Mouse (Mus musculus): ENCODE results near the gene Olfr38. TPM values are rescaled to one million over a fixed set of nuclear protein-coding genes. Genes with fewer than 3 reads are reported as not detected.

The Olfr38 gene
- polyA plus RNA-seq (2015; fragmentation: Nextera tagmentation; extraction: Ambion mirVana): not detected in 2 replicates

DNA sequence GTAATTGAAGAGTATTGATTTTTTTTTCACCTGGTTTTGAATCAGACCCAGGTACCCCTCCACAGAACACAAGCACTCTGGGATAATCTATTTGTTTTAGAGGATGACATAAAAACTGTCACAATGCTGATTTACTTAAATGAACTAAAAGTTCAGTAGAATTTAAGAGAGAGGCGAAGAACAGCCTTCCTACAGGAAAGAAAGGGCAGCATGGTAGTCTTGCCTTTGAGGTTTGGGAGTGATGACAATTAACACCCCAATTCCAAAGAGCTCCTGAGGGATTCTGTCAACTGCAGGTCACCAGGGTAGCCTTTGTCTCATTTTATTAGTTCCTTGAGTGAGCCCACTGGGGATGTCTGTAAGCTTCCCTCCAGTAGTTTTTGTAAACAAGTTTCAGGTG, at the start of gene Olfr38:
Gene Olfr38 (plus strand): TSS at position 301 of the 400 bp plus-strand sequence.
- no peak within 1 kb of the TSS for H3K4me3 ChIP-seq (ENCODE audit: low read depth, low read length)
- H3K27ac ChIP-seq (ENCODE audit: low read length): no peak within 1 kb of the TSS
- no peak for ATAC-seq (ENCODE audit: low read depth)
- no peaks in the 10 kb centered on the region for H3K4me1 ChIP-seq (ENCODE audit: control insufficient read depth, low read depth, low read length)
- no peaks in the 10 kb centered on the region for H3K36me3 ChIP-seq (ENCODE audit: control insufficient read depth, insufficient read depth)
- H3K9ac ChIP-seq (ENCODE audit: low read depth, low read length): no peak within 1 kb of the TSS
- H3K27me3 ChIP-seq (ENCODE audit: control insufficient read depth, insufficient read depth, low read depth, low read length): no peaks in the 10 kb centered on the region
- 42% methylated on average over 1 of the region's 1 CpGs for WGBS (ENCODE audit: insufficient replicate concordance)
- no peaks in the 10 kb centered on the region for H3K9me3 ChIP-seq (replicated peaks; ENCODE audit: control insufficient read depth, low read length)
- no peak within 1 kb of the TSS for H3K4me2 ChIP-seq (ENCODE audit: low read depth, low read length)

DNA sequence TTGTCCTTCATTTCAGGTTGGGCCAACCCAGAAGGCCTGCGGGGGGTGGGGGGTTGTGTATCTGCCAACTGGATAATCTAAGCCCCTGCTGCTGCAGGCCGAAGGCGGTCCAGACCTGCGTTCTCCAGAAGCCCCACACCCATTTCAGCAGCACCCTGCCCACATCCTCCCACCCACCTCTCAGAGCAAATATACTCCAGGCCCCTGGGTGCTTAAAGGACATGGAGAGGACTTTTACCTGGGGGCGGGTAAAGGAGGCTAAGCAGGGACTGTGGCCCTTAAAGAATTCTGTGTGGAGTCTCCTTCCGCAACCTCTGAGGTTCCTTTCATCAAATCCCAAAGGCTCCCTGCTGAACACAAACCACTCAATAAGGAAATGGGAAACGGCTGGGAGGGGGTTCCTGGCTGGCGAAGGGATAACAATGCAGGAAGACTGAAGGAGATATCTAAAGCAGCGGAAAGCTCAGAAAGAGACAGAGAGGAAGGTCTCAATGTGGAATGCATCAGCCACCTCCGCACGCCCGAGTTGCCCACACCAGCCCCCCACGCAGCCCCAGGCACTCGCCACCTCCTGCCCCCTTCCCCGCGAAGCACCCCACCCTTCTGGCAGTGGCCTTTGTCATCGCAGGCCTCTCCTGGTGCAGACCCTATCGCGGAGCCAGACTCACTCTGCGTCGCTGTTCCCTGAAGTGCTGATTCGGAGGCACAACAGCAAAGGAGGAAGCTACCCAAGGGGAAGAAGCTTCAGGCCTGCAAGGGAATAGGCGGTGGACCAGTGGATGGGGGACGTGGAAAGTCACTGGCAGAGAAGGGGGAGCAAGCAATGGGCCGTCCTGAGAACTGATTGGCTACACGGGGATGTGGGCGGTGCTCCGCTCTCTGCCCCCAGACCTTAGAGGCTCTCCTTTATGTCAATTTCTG, 46.7 kb upstream of the Olfr38 start, which contains the start of gene Tcaf1:
Gene Tcaf1 (minus strand): TSS at position 798 of the 921 bp plus-strand sequence.
- WGBS (ENCODE audit: insufficient replicate concordance): 15% methylated on average over 28 of the region's 28 CpGs
- Histone ChIP-seq H3K4me3 (ENCODE audit: low read depth, low read length) (peak within 1 kb of the TSS; percentile 49), H3K9me3 (replicated peaks; ENCODE audit: control insufficient read depth, low read length) (no peaks in the 10 kb centered on the region), H3K36me3 (ENCODE audit: control insufficient read depth, insufficient read depth) (no peaks in the 10 kb centered on the region), H3K27ac (ENCODE audit: low read length) (no peak within 1 kb of the TSS), H3K4me2 (ENCODE audit: low read depth, low read length) (peak within 1 kb of the TSS; percentile 44), H3K9ac (ENCODE audit: low read depth, low read length) (no peak within 1 kb of the TSS), H3K4me1 (ENCODE audit: control insufficient read depth, low read depth, low read length) (no peaks in the 10 kb centered on the region), H3K27me3 (ENCODE audit: control insufficient read depth, insufficient read depth, low read depth, low read length) (no peaks in the 10 kb centered on the region)
- ATAC-seq (ENCODE audit: low read depth): peak; percentile 70

DNA sequence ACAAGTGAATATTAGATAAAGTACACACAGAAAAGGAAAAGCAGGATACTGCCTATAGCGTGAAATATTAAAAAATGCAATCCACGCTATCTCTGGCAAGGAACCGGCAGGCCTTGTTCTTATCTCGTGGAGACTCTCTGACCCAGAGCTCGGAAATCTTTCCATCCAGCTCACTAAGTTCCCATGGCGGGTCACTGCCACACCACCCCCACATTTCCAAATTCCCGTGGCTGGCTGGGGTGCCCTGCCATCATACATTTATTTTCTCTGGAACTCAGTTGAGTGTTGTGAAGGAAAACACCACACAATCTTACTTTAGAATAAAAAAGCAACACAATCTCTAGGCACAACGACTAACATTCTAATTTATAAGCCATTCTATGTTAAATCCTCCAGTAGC, 41.5 kb upstream of the Olfr38 start:
- WGBS (ENCODE audit: insufficient replicate concordance): 38% methylated on average over 8 of the region's 8 CpGs
- Histone ChIP-seq H3K36me3 (ENCODE audit: control insufficient read depth, insufficient read depth) (no peaks in the 10 kb centered on the region), H3K4me1 (ENCODE audit: control insufficient read depth, low read depth, low read length) (no peaks in the 10 kb centered on the region), H3K4me2 (ENCODE audit: low read depth, low read length) (no peak overlapping the region), H3K9me3 (replicated peaks; ENCODE audit: control insufficient read depth, low read length) (no peaks in the 10 kb centered on the region), H3K4me3 (ENCODE audit: low read depth, low read length) (no peak overlapping the region), H3K27me3 (ENCODE audit: control insufficient read depth, insufficient read depth, low read depth, low read length) (no peaks in the 10 kb centered on the region), H3K27ac (ENCODE audit: low read length) (no peak overlapping the region), H3K9ac (ENCODE audit: low read depth, low read length) (no peak overlapping the region)
- no peak for ATAC-seq (ENCODE audit: low read depth)

DNA sequence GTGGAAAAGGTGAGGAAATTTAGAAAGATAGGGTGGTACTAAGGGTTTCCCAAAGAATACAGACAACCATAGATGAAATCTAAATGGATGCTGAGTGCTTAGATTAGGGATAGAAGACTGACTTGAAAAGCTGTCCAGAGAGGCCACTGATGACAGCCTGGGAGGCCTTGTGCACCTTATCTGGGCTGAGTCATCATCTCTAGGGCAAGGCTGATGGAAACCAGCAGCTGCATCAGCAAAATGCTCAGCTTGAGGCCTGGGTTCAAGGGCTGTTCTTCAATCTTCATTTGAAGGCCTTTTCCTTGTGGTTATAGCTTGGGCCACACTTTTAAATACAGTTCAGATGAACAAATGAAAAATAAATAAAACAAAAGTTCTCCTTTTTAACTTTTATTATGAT, 38.2 kb upstream of the Olfr38 start:
- H3K27me3 ChIP-seq (ENCODE audit: control insufficient read depth, insufficient read depth, low read depth, low read length): no peaks in the 10 kb centered on the region
- H3K4me1 ChIP-seq (ENCODE audit: control insufficient read depth, low read depth, low read length): no peaks in the 10 kb centered on the region
- no peak for ATAC-seq (ENCODE audit: low read depth)
- no peak overlapping the region for H3K27ac ChIP-seq (ENCODE audit: low read length)
- H3K9ac ChIP-seq (ENCODE audit: low read depth, low read length): no peak overlapping the region
- no peak overlapping the region for H3K4me3 ChIP-seq (ENCODE audit: low read depth, low read length)
- H3K9me3 ChIP-seq (replicated peaks; ENCODE audit: control insufficient read depth, low read length): no peaks in the 10 kb centered on the region
- no peak overlapping the region for H3K4me2 ChIP-seq (ENCODE audit: low read depth, low read length)
- no peaks in the 10 kb centered on the region for H3K36me3 ChIP-seq (ENCODE audit: control insufficient read depth, insufficient read depth)

DNA sequence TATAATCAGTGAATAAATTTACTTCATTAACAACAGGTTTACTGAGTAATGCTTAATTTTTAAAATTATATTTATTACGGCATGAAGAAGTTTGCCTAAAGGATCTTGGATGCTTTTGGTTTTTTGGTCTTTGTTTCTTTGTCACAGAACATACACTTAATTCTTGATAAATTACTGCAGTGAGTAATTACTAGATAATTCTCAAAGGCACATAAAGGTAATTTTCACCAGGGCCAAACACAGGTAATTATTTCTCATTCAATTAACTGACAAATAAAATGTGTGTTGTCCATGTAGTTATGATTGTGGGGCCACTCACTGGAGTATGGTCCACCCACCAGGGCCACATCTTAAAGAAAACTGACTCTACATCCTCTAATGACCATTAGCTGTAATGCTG, 17.1 kb upstream of the Olfr38 start, which contains the start of gene Olfr453:
Gene Olfr453 (plus strand): TSS at position 301 of the 400 bp plus-strand sequence.
- H3K27ac ChIP-seq (ENCODE audit: low read length): no peak within 1 kb of the TSS
- no peaks in the 10 kb centered on the region for H3K9me3 ChIP-seq (replicated peaks; ENCODE audit: control insufficient read depth, low read length)
- H3K4me2 ChIP-seq (ENCODE audit: low read depth, low read length): no peak within 1 kb of the TSS
- no peak for ATAC-seq (ENCODE audit: low read depth)
- WGBS (ENCODE audit: insufficient replicate concordance): 80% methylated on average over 1 of the region's 1 CpGs
- H3K4me1 ChIP-seq (ENCODE audit: control insufficient read depth, low read depth, low read length): no peaks in the 10 kb centered on the region
- H3K4me3 ChIP-seq (ENCODE audit: low read depth, low read length): no peak within 1 kb of the TSS
- H3K27me3 ChIP-seq (ENCODE audit: control insufficient read depth, insufficient read depth, low read depth, low read length): no peaks in the 10 kb centered on the region
- H3K36me3 ChIP-seq (ENCODE audit: control insufficient read depth, insufficient read depth): no peaks in the 10 kb centered on the region
- H3K9ac ChIP-seq (ENCODE audit: low read depth, low read length): no peak within 1 kb of the TSS

DNA sequence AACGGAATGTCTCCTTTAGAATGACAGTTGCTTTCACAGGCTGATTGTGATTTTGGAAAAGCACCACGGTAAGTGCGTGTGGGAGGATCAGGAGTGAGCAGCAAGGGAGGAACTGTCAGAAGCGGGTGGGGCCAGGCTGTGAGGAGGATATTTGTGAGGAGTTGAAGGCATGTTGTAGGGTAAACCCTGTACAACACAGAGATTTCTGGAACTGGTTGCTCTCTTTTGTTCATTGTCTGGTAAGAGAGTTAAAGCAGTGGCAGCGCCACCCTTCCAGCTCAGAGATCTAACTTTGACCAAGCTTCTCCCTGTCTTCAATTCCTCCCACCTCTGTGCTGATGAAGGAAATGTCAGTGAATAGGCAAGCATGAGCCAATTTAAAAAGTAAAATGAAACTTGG, 13.9 kb upstream of the Olfr38 start:
- H3K4me3 ChIP-seq (ENCODE audit: low read depth, low read length): no peak overlapping the region
- H3K4me1 ChIP-seq (ENCODE audit: control insufficient read depth, low read depth, low read length): no peaks in the 10 kb centered on the region
- no peak for ATAC-seq (ENCODE audit: low read depth)
- WGBS (ENCODE audit: insufficient replicate concordance): 53% methylated on average over 5 of the region's 5 CpGs
- H3K4me2 ChIP-seq (ENCODE audit: low read depth, low read length): no peak overlapping the region
- H3K27me3 ChIP-seq (ENCODE audit: control insufficient read depth, insufficient read depth, low read depth, low read length): no peaks in the 10 kb centered on the region
- H3K27ac ChIP-seq (ENCODE audit: low read length): no peak overlapping the region
- H3K36me3 ChIP-seq (ENCODE audit: control insufficient read depth, insufficient read depth): no peaks in the 10 kb centered on the region
- no peak overlapping the region for H3K9ac ChIP-seq (ENCODE audit: low read depth, low read length)
- H3K9me3 ChIP-seq (replicated peaks; ENCODE audit: control insufficient read depth, low read length): no peaks in the 10 kb centered on the region

DNA sequence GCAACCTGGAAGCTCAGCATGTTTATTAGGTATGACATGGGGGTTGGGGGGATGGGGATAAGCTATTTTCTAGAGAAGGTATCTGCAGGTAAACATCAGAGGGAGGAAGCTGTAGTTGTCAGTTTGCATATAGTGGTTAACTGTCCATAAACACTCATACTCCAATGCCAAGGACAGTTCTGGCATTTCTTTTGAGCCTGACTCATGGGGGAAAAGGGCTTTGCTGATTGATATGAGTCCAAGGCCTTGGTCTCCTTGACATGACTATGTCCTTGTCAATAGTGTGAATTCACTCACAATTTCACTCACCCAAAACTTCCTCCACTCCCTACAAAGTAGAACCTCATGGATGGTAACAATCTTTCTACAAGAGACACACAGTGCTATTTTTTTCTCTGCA, 8.4 kb upstream of the Olfr38 start:
- Histone ChIP-seq H3K4me1 (ENCODE audit: control insufficient read depth, low read depth, low read length) (no peaks in the 10 kb centered on the region), H3K27ac (ENCODE audit: low read length) (no peak overlapping the region), H3K9me3 (replicated peaks; ENCODE audit: control insufficient read depth, low read length) (no peaks in the 10 kb centered on the region), H3K4me3 (ENCODE audit: low read depth, low read length) (no peak overlapping the region), H3K27me3 (ENCODE audit: control insufficient read depth, insufficient read depth, low read depth, low read length) (no peaks in the 10 kb centered on the region), H3K36me3 (ENCODE audit: control insufficient read depth, insufficient read depth) (no peaks in the 10 kb centered on the region), H3K9ac (ENCODE audit: low read depth, low read length) (no peak overlapping the region), H3K4me2 (ENCODE audit: low read depth, low read length) (no peak overlapping the region)
- ATAC-seq (ENCODE audit: low read depth): no peak

DNA sequence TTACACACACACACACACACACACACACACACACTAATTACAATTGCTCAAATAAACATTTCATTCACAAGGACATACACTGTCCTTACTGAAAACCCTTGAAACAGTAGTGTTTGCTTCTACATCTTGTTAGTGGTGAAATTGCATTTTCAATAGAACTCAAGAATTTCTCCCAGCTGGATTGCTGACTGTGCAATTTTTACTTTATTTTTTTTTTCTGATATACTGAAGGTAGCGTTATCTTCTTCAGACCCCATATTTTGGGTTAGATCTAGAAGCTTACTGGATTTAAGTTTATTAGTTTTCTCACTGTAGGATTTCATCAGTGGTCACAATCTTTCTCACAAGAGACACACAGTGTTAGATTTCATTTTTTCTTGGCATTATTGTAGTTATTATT, 20.9 kb downstream of the Olfr38 start:
- Histone ChIP-seq H3K9me3 (replicated peaks; ENCODE audit: control insufficient read depth, low read length) (no peaks in the 10 kb centered on the region), H3K4me3 (ENCODE audit: low read depth, low read length) (no peak overlapping the region), H3K27ac (ENCODE audit: low read length) (no peak overlapping the region), H3K27me3 (ENCODE audit: control insufficient read depth, insufficient read depth, low read depth, low read length) (no peaks in the 10 kb centered on the region), H3K36me3 (ENCODE audit: control insufficient read depth, insufficient read depth) (no peaks in the 10 kb centered on the region), H3K9ac (ENCODE audit: low read depth, low read length) (no peak overlapping the region), H3K4me2 (ENCODE audit: low read depth, low read length) (no peak overlapping the region), H3K4me1 (ENCODE audit: control insufficient read depth, low read depth, low read length) (no peaks in the 10 kb centered on the region)
- 65% methylated on average over 1 of the region's 1 CpGs for WGBS (ENCODE audit: insufficient replicate concordance)
- no peak for ATAC-seq (ENCODE audit: low read depth)

DNA sequence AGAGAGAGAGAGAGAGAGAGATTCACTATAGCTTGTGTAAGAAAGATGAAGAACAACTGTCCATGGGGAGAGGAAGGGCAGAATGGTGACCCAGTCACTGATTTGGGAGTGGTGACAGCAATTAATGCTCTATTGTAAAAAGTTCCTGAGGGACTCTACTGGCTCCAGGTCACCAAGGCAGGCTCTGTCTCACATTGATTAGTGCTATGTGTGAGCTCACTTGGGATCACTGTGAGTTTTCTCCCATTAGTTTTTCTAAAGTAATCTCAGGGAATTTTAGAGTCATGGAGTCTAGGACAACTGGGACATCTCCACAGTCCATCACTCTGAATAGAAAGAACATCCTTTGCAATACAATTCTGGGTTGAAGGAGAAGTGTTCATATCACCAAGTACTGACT, 28.6 kb downstream of the Olfr38 start, which contains the start of gene Olfr452:
Gene Olfr452 (plus strand): TSS at position 301 of the 400 bp plus-strand sequence.
- H3K27ac ChIP-seq (ENCODE audit: low read length): no peak within 1 kb of the TSS
- no peak within 1 kb of the TSS for H3K4me2 ChIP-seq (ENCODE audit: low read depth, low read length)
- no peak for ATAC-seq (ENCODE audit: low read depth)
- H3K4me3 ChIP-seq (ENCODE audit: low read depth, low read length): no peak within 1 kb of the TSS
- H3K4me1 ChIP-seq (ENCODE audit: control insufficient read depth, low read depth, low read length): no peaks in the 10 kb centered on the region
- no peaks in the 10 kb centered on the region for H3K36me3 ChIP-seq (ENCODE audit: control insufficient read depth, insufficient read depth)
- no peaks in the 10 kb centered on the region for H3K9me3 ChIP-seq (replicated peaks; ENCODE audit: control insufficient read depth, low read length)
- no peak within 1 kb of the TSS for H3K9ac ChIP-seq (ENCODE audit: low read depth, low read length)
- H3K27me3 ChIP-seq (ENCODE audit: control insufficient read depth, insufficient read depth, low read depth, low read length): no peaks in the 10 kb centered on the region

All from liver, embryonic 16.5 days (tissue).